In genomic region chr11:78831716-78832115, GRCm38 (mm10) we compare ENCODE assay signal across 10 mouse cellular contexts. TPM values are rescaled to one million over a fixed set of nuclear protein-coding genes. Genes with fewer than 3 reads are reported as not detected.
DNase-seq lines count a peak whose midpoint lies in the region; ATAC-seq and TF ChIP-seq lines count a peak whose summit lies in the region.
"Had no signal": no experiment of that assay in that cellular context is flagged by ENCODE, and none has a peak within 500 bp of the region (broad histone marks: within the 10 kb centered on the region; RNA-seq: fewer than 3 reads in every experiment).

No protein-coding gene starts in this region.

- no peaks in the 10 kb centered on the region for H3K36me3 ChIP-seq in liver, embryonic 13.5 days

- DNase-seq in heart, postnatal 4 days = peak; percentile 32
- no peak for DNase-seq in heart, adult 9 months (ENCODE audit: low spot score in 2 of 2)
- DNase-seq in brain, embryonic 14.5 days (ENCODE audit: low read depth) = peak; percentile 83
- peak; percentile 83 to 86 for DNase-seq in layer of hippocampus, adult 2 months (ENCODE audit: low spot score in 2 of 2)
- no peak for DNase-seq in liver, embryonic 13.5 days
- DNase-seq in spleen, postnatal 10 days (ENCODE audit: low spot score in 2 of 2) = no peak
- no peak for DNase-seq in cerebellum, adult 11-12 months
- DNase-seq: adrenal gland, postnatal 10 days; thymus, postnatal 36 days had no signal

- ATAC-seq in liver, embryonic 13.5 days (ENCODE audit: low read depth) = no peak
- ATAC-seq: hindbrain, postnatal 0 days had no signal

- no peak for TF ChIP-seq CTCF in brain, embryonic 14.5 days (IDR thresholded peaks at IDR 0.05; ENCODE audit: borderline replicate concordance, extremely low read depth, insufficient read depth, insufficient read length)
- no peak for TF ChIP-seq CTCF in layer of hippocampus, adult 2 months (conservative IDR thresholded peaks at IDR 0.05)

- no peak overlapping the region for H3K4me3 ChIP-seq in layer of hippocampus, adult 2 months
- H3K4me3 ChIP-seq in liver, embryonic 13.5 days (replicated peaks) = no peak overlapping the region

- peak overlapping the region; percentile 57 for H3K9ac ChIP-seq in liver, embryonic 13.5 days

- H3K27me3 ChIP-seq in liver, embryonic 13.5 days = no peaks in the 10 kb centered on the region

- TF ChIP-seq POLR2A in brain, embryonic 14.5 days (IDR thresholded peaks at IDR 0.05; ENCODE audit: borderline replicate concordance, extremely low read depth, insufficient read depth, insufficient read length, poor library complexity, severe bottlenecking) = no peak

- H3K4me2 ChIP-seq in liver, embryonic 13.5 days = peak overlapping the region; percentile 68

- peaks cover 92% of the 10 kb centered on the region for H3K4me1 ChIP-seq in liver, embryonic 13.5 days (replicated peaks)

- no peaks in the 10 kb centered on the region for H3K9me3 ChIP-seq in liver, embryonic 13.5 days (replicated peaks)

- WGBS in liver, embryonic 13.5 days (ENCODE audit: insufficient replicate concordance) = 77% methylated on average over 4 of the region's 4 CpGs

- H3K27ac ChIP-seq in layer of hippocampus, adult 2 months = 0 out of 2 replicates have a peak overlapping the region, but pooled peaks have one; percentile 3
- H3K27ac ChIP-seq in liver, embryonic 13.5 days = peak overlapping the region; percentile 98
- H3K27ac ChIP-seq: hindbrain, postnatal 0 days had no signal

RNA-seq across cellular contexts. Expression of gene Lyrm9, which starts 5.3 kb away (rescaled TPM):
- total RNA-seq in heart, postnatal 4 days (2021) = 10 to 100 TPM; 33.0 to 34.3 TPM
- 18.8 and 22.8 TPM in 2 replicates for polyA plus RNA-seq in brain, embryonic 14.5 days (2012; rRNA removed)
- total RNA-seq in layer of hippocampus, adult 2 months (2021) = 10 to 100 TPM; 20.6 to 22.0 TPM
- polyA plus RNA-seq in liver, embryonic 13.5 days (2015; fragmentation: Nextera tagmentation; extraction: Ambion mirVana) = 21.4 and 21.7 TPM in 2 replicates

Comparison
In these comparisons a context has a peak if more than half of its experiments do, and no peak if none do; other contexts are left out.
1. DNase-seq: peak in heart, postnatal 4 days (single experiment), brain, embryonic 14.5 days (single experiment) and layer of hippocampus, adult 2 months (2 of 2); none in heart, adult 9 months (0 of 2), liver, embryonic 13.5 days (single experiment), spleen, postnatal 10 days (0 of 2) and cerebellum, adult 11-12 months (single experiment).